Mouse (Mus musculus) lung, adult 18-20 months (tissue): ENCODE data around the gene BC080695.
"Not testable (repeated sequence)": the region's sequence is repeated elsewhere in the genome, so short reads cannot be mapped to it uniquely, and the experiment has no call there.

Experiments used
- DNase-seq, 2 experiments: peaks; one replicate each; pipeline ENCODE4 v3.0.0; 2022; ENCODE audit warnings: mixed read lengths in 2 of 2

BC080695 gene

DNA sequence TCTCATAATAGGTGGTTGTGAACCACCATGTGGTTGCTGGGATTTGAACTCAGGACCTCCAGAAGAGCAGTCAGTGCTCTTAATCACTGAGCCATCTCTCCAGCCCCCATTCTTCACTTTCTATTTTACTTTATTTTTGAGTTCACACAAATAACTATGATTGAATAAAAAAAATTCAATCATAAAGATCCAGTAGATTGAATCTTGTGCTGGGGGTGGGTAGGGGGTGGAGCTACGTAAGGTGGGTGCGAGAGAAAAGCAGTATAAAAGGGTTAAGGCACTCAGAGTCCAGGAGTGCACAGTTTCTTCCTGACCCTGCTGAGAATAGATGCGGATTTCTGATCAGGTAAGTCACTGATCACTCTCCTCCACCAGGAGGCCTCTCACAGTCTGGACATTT lies at the start of gene BC080695, which contains the start of gene Gm13057:
Gene BC080695, plus strand, starts transcription at position 301 of the 400 bp plus-strand sequence.
Gene Gm13057, plus strand, starts transcription at position 310 of the 400 bp plus-strand sequence.
- DNase-seq, result not testable (repeated sequence)

- DNase-seq, result no peak
Measured at GRCm38 (mm10) chr4:143511043-143511442, 40.5 kb upstream of the BC080695 start, which contains the start of gene Gm13043. TSS of gene Gm13043 (plus strand) at chr4:143511343.

- DNase-seq, result not testable (repeated sequence)
Measured at GRCm38 (mm10) chr4:143535654-143536053, 15.8 kb upstream of the BC080695 start, which contains the start of gene Gm13040. TSS of gene Gm13040 (plus strand) at chr4:143535954.

DNA sequence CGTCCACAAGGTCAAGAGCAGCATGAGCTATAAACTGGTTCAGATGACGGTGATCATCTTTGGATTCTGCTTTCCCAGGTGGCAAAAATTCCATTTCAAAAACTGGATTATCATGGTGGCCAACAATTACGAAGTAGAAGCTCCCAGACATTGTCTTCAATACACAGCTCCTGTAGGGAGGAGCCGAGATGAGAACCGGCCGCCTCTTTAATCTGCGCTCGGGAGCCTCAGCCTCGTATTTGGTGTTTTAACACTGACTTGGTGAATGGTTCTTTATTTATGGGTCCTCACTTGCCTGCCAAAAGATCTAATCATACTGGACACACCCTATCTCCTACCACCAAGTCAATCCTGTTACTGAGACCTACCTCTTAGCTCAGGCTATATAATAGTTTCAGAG lies 60.4 kb downstream of the BC080695 start:
- DNase-seq, result not testable (repeated sequence)

DNA sequence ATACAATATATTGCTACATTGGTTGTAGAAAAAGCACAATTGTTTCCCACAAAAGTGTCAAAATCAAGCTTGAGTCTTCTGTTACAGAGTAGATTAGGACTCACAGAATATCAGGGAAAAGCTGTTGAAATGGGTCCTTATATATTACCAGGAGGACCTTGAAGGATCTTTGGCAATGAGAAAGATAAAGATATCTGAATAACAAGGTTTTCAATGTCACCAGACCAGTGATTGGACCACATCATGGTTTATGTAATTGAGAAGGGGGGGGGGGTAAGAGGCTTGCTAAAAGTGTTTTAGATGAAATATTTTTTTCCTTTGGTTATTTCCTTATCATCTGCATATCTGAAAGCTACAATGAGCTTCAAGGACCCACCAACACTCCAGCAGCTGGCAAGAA lies 63.2 kb downstream of the BC080695 start, which contains the start of gene Gm13083:
Gene Gm13083, plus strand, starts transcription at position 301 of the 400 bp plus-strand sequence.
- not testable (repeated sequence) for DNase-seq

- not testable (repeated sequence) for DNase-seq
Measured at GRCm38 (mm10) chr4:143618101-143618500, 66.6 kb downstream of the BC080695 start.
